Mouse (Mus musculus) midbrain, embryonic 11.5 days (tissue): ENCODE results near the gene Ndnf. TPM values are rescaled to one million over a fixed set of nuclear protein-coding genes. Genes with fewer than 3 reads are reported as not detected.

Experiments
- ATAC-seq: fragments of 200-750 bp; cut with Nextera tagmentation; 2 replicates; pipeline ENCODE4 v1.8.0; 2017; ENCODE audit warnings: moderate TSS enrichment, moderate library complexity; ENCODE audit not compliant: low FRiP score
- DNase-seq: peaks from one replicate; pipeline ENCODE4 v3.0.0; 2015; ENCODE audit warnings: low spot score; ENCODE audit errors: missing footprints
- H3K27ac ChIP-seq: fragments of 300-500 bp; sonication (generic); 2 replicates; pipeline ENCODE4 v1.5.1; 2014; ENCODE audit warnings: low read depth, low read length
- H3K27me3 ChIP-seq: fragments of 300-500 bp; sonication (generic); 2 replicates; pipeline ENCODE4 v1.6.1; 2014; ENCODE audit warnings: mild to moderate bottlenecking, low read length, moderate library complexity, mixed read lengths; ENCODE audit not compliant: control insufficient read depth, insufficient read depth
- H3K36me3 ChIP-seq: fragments of 300-500 bp; sonication (generic); 2 replicates; pipeline ENCODE4 v1.6.1; 2014; ENCODE audit warnings: mild to moderate bottlenecking, low read length, moderate library complexity, mixed read lengths; ENCODE audit not compliant: control insufficient read depth, insufficient read depth
- H3K4me1 ChIP-seq: fragments of 300-500 bp; sonication (generic); 2 replicates; pipeline ENCODE4 v1.6.1; 2014; ENCODE audit warnings: low read length; ENCODE audit not compliant: control insufficient read depth, insufficient read depth
- H3K4me2 ChIP-seq: fragments of 300-500 bp; sonication (generic); 2 replicates; pipeline ENCODE4 v1.6.1; 2014; ENCODE audit warnings: mild to moderate bottlenecking, moderate library complexity
- H3K4me3 ChIP-seq: fragments of 300-500 bp; sonication (generic); 2 replicates; pipeline ENCODE4 v1.5.1; 2014; ENCODE audit warnings: low read depth, low read length
- H3K9ac ChIP-seq: fragments of 300-500 bp; sonication (generic); 2 replicates; pipeline ENCODE4 v1.6.1; 2014; ENCODE audit warnings: low read length
- H3K9me3 ChIP-seq: fragments of 300-500 bp; sonication (generic); 2 replicates; pipeline ENCODE4 v1.6.1; 2016; ENCODE audit warnings: low read length; ENCODE audit not compliant: control insufficient read depth
- WGBS: fragments of 180-500 bp; shearing (Covaris S2); extraction: QIAGEN DNeasy Blood & Tissue Kit; methylation state at CpG from one replicate; pipeline ENCODE4 v1.1.7; 2014; 5-methylcytosine and 5-hydroxymethylcytosine counted together
- polyA plus RNA-seq: library from polyadenylated mRNA; unstranded; fragments of >200 nt; fragmentation: Nextera tagmentation; extraction: Ambion mirVana; gene quantifications from 2 replicates; pipeline ENCODE4 v1.2.1, GENCODE M21; 2014

The Ndnf gene
- 9.5 and 10.5 TPM in 2 replicates for polyA plus RNA-seq

GRCm38 (mm10) chr6:65671451-65671850 is at the start of gene Ndnf:
Gene Ndnf (plus strand): TSS chr6:65671590.
- under 1% methylated on average over 33 of the region's 45 CpGs for whole genome bisulfite sequencing
- Histone ChIP-seq H3K36me3 (no peaks in the 10 kb centered on the region), H3K4me1 (no peaks in the 10 kb centered on the region; the same call in 1 of the 2 replicates), H3K4me3 (peak within 1 kb of the TSS; percentile 66), H3K27ac (peak within 1 kb of the TSS; percentile 54; the same call in 1 of the 2 replicates), H3K4me2 (peak within 1 kb of the TSS; percentile 92), H3K9me3 (no peaks in the 10 kb centered on the region), H3K27me3 (no peaks in the 10 kb centered on the region), H3K9ac (peak within 1 kb of the TSS; percentile 80)
- peak; percentile 95 for ATAC-seq
- peak; percentile 98 for DNase-seq

- Histone ChIP-seq H3K9me3 (no peaks in the 10 kb centered on the region), H3K4me1 (no peaks in the 10 kb centered on the region), H3K27me3 (no peaks in the 10 kb centered on the region), H3K36me3 (no peaks in the 10 kb centered on the region), H3K4me3 (no peak overlapping the region), H3K9ac (no peak overlapping the region), H3K4me2 (no peak overlapping the region), H3K27ac (no peak overlapping the region)
- ATAC-seq (no peak), DNase-seq (no peak)
- WGBS, result 90% methylated on average over 3 of the region's 3 CpGs
Observed at GRCm38 (mm10) chr6:65623016-65623715, 48.2 kb upstream of the Ndnf start.

GRCm38 (mm10) chr6:65630578-65630977 is 40.8 kb upstream of the Ndnf start:
- WGBS, result 91% methylated on average over 2 of the region's 2 CpGs
- Histone ChIP-seq H3K4me3 (no peak overlapping the region), H3K36me3 (no peaks in the 10 kb centered on the region), H3K27ac (no peak overlapping the region), H3K27me3 (no peaks in the 10 kb centered on the region), H3K9ac (no peak overlapping the region), H3K9me3 (no peaks in the 10 kb centered on the region), H3K4me2 (no peak overlapping the region), H3K4me1 (no peaks in the 10 kb centered on the region)
- DNase-seq, result no peak
- ATAC-seq, result no peak

GRCm38 (mm10) chr6:65632184-65632583 is 39.2 kb upstream of the Ndnf start:
- Histone ChIP-seq H3K27ac (no peak overlapping the region), H3K27me3 (no peaks in the 10 kb centered on the region), H3K4me1 (no peaks in the 10 kb centered on the region), H3K9ac (no peak overlapping the region), H3K36me3 (no peaks in the 10 kb centered on the region), H3K4me2 (no peak overlapping the region), H3K4me3 (no peak overlapping the region), H3K9me3 (no peaks in the 10 kb centered on the region)
- no peak for DNase-seq
- 87% methylated on average over 5 of the region's 5 CpGs for WGBS
- no peak for ATAC-seq

GRCm38 (mm10) chr6:65642431-65642830 is 29.0 kb upstream of the Ndnf start:
- Histone ChIP-seq H3K27me3 (no peaks in the 10 kb centered on the region), H3K4me3 (no peak overlapping the region), H3K4me2 (no peak overlapping the region), H3K4me1 (no peaks in the 10 kb centered on the region), H3K9ac (no peak overlapping the region), H3K27ac (no peak overlapping the region), H3K9me3 (no peaks in the 10 kb centered on the region), H3K36me3 (no peaks in the 10 kb centered on the region)
- ATAC-seq (no peak), DNase-seq (no peak)

GRCm38 (mm10) chr6:65644110-65644509 is 27.3 kb upstream of the Ndnf start:
- Histone ChIP-seq H3K36me3 (no peaks in the 10 kb centered on the region), H3K9ac (no peak overlapping the region), H3K27ac (no peak overlapping the region), H3K27me3 (no peaks in the 10 kb centered on the region), H3K4me1 (no peaks in the 10 kb centered on the region), H3K4me2 (no peak overlapping the region), H3K4me3 (no peak overlapping the region), H3K9me3 (no peaks in the 10 kb centered on the region)
- DNase-seq (no peak), ATAC-seq (0 out of 2 replicates have a peak, but pooled peaks have one; percentile 33)
- 26% methylated on average over 4 of the region's 4 CpGs for WGBS

- H3K4me1 ChIP-seq, result no peaks in the 10 kb centered on the region
- H3K27ac ChIP-seq, result no peak overlapping the region
- no peaks in the 10 kb centered on the region for H3K27me3 ChIP-seq
- WGBS, result 77% methylated on average over 3 of the region's 3 CpGs
- H3K9ac ChIP-seq, result no peak overlapping the region
- ATAC-seq (no peak), DNase-seq (no peak)
- no peaks in the 10 kb centered on the region for H3K9me3 ChIP-seq
- H3K4me2 ChIP-seq, result no peak overlapping the region
- no peak overlapping the region for H3K4me3 ChIP-seq
- H3K36me3 ChIP-seq, result no peaks in the 10 kb centered on the region
Observed at GRCm38 (mm10) chr6:65646408-65646807, 25.0 kb upstream of the Ndnf start.

- Histone ChIP-seq H3K36me3 (no peaks in the 10 kb centered on the region), H3K9ac (no peak overlapping the region), H3K27me3 (no peaks in the 10 kb centered on the region), H3K4me1 (no peaks in the 10 kb centered on the region), H3K4me3 (no peak overlapping the region), H3K27ac (no peak overlapping the region), H3K4me2 (no peak overlapping the region), H3K9me3 (no peaks in the 10 kb centered on the region)
- ATAC-seq (no peak), DNase-seq (no peak)
- WGBS, result 87% methylated on average over 6 of the region's 6 CpGs
Observed at GRCm38 (mm10) chr6:65647731-65648130, 23.7 kb upstream of the Ndnf start.

GRCm38 (mm10) chr6:65651376-65651775 is 20.0 kb upstream of the Ndnf start:
- no peak for ATAC-seq
- no peak overlapping the region for H3K9ac ChIP-seq

More at GRCm38 (mm10) chr6:65651376-65651775, 20.0 kb upstream of the Ndnf start:
- WGBS, result 43% methylated on average over 4 of the region's 4 CpGs
- no peak overlapping the region for H3K4me2 ChIP-seq
- H3K4me3 ChIP-seq, result no peak overlapping the region
- no peaks in the 10 kb centered on the region for H3K36me3 ChIP-seq
- H3K9me3 ChIP-seq, result no peaks in the 10 kb centered on the region
- DNase-seq, result no peak
- no peak overlapping the region for H3K27ac ChIP-seq
- H3K27me3 ChIP-seq, result no peaks in the 10 kb centered on the region
- no peaks in the 10 kb centered on the region for H3K4me1 ChIP-seq
